Mouse (Mus musculus) neural tube, embryonic 13.5 days (tissue): ENCODE measurements at regions not wholly inside any gene's neighbourhood (a gene's known extent, or its start where the extent isn't known, plus 50 kb on each side); places are given as distances from the start of the nearest gene placed in this dataset.
"Not testable (repeated sequence)": the region's sequence is repeated elsewhere in the genome, so short reads cannot be mapped to it uniquely, and the experiment has no call there.

Experiments used
- ATAC-seq: fragments of 200-750 bp; cut with Nextera tagmentation; 2 replicates; pipeline ENCODE4 v1.8.0; 2017; ENCODE audit warnings: low read depth, mild to moderate bottlenecking, moderate TSS enrichment, moderate library complexity
- H3K27ac ChIP-seq: fragments of 300-500 bp; sonication (generic); replicated peaks from 2 replicates; pipeline ENCODE4 v1.5.1; 2015; ENCODE audit warnings: moderate library complexity, mild to moderate bottlenecking, inconsistent platforms
- H3K27me3 ChIP-seq: fragments of 300-500 bp; sonication (generic); 2 replicates; pipeline ENCODE4 v1.6.1; 2015; ENCODE audit warnings: mild to moderate bottlenecking, inconsistent platforms
- H3K36me3 ChIP-seq: fragments of 300-500 bp; sonication (generic); 2 replicates; pipeline ENCODE4 v1.6.1; 2015; ENCODE audit warnings: mild to moderate bottlenecking, inconsistent platforms
- H3K4me1 ChIP-seq: fragments of 300-500 bp; sonication (generic); replicated peaks from 2 replicates; pipeline ENCODE4 v1.6.1; 2015; ENCODE audit warnings: inconsistent platforms
- H3K4me2 ChIP-seq: fragments of 300-500 bp; sonication (generic); 2 replicates; pipeline ENCODE4 v1.6.1; 2015; ENCODE audit warnings: inconsistent platforms, mild to moderate bottlenecking, moderate library complexity
- H3K4me3 ChIP-seq: fragments of 300-500 bp; sonication (generic); 2 replicates; pipeline ENCODE4 v1.5.1; 2015; ENCODE audit warnings: mild to moderate bottlenecking, inconsistent platforms
- H3K9ac ChIP-seq: fragments of 300-500 bp; sonication (generic); 2 replicates; pipeline ENCODE4 v1.6.1; 2015; ENCODE audit warnings: moderate library complexity, mild to moderate bottlenecking, inconsistent platforms
- H3K9me3 ChIP-seq: fragments of 300-500 bp; sonication (generic); 2 replicates; pipeline ENCODE4 v1.6.1; 2016; ENCODE audit warnings: inconsistent platforms
- WGBS: fragments of 180-500 bp; shearing (Covaris S2); methylation state at CpG from one replicate; pipeline ENCODE4 v1.1.7; 2015; 5-methylcytosine and 5-hydroxymethylcytosine counted together

DNA sequence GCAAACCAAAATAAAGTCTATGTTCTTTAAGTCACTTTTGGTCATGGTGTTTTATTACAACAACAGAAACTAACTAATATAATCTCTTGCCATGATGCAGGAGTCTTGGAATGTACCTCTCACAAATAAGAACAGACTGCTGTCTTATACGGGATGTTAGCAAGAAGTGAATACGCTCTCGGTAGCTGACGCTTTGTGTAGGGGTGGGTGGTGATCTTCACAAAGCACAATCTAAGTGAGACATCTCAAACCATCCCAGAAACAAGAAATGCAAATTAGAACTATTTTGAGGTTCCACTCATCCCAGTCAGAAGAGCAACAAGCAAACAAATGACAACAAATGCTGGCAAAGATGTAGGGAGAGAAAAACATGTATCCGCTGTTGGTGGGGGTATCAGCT, 339.7 kb upstream of the Clnk start:
- Histone ChIP-seq H3K27me3 (no peaks in the 10 kb centered on the region), H3K36me3 (no peaks in the 10 kb centered on the region), H3K9ac (no peak overlapping the region), H3K4me3 (no peak overlapping the region), H3K9me3 (no peaks in the 10 kb centered on the region), H3K27ac (no peak overlapping the region), H3K4me2 (no peak overlapping the region), H3K4me1 (0 out of 2 replicates have a peak, but pooled peaks cover 3% of the 10 kb centered on the region)
- WGBS = 91% methylated on average over 5 of the region's 5 CpGs
- ATAC-seq = no peak

DNA sequence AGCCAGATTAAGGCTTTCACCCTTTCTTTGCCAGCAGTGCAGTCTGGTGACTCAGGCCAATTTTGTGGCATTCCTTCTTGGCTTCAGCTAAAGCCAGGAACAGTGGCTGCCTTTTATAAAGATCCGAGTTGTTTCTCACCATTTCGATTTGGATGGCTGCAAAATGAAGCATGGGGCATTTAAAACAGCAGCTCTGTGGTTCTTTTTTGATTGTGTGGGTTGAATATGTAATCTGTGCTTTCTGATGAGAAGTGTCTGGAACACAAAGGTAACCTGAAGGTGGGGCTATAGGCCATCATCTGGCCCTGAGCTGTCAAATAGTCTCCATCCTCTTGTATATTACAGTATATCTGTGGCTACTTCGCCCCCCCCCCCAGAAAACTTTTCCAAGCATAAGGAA, 338.4 kb upstream of the Clnk start:
- no peak overlapping the region for H3K4me2 ChIP-seq
- H3K9ac ChIP-seq = no peak overlapping the region
- H3K27ac ChIP-seq = no peak overlapping the region
- no peak for ATAC-seq
- H3K9me3 ChIP-seq = no peaks in the 10 kb centered on the region
- 72% methylated on average over 3 of the region's 3 CpGs for WGBS
- H3K4me3 ChIP-seq = no peak overlapping the region
- H3K36me3 ChIP-seq = no peaks in the 10 kb centered on the region
- 0 out of 2 replicates have a peak, but pooled peaks cover 3% of the 10 kb centered on the region for H3K4me1 ChIP-seq
- no peaks in the 10 kb centered on the region for H3K27me3 ChIP-seq

DNA sequence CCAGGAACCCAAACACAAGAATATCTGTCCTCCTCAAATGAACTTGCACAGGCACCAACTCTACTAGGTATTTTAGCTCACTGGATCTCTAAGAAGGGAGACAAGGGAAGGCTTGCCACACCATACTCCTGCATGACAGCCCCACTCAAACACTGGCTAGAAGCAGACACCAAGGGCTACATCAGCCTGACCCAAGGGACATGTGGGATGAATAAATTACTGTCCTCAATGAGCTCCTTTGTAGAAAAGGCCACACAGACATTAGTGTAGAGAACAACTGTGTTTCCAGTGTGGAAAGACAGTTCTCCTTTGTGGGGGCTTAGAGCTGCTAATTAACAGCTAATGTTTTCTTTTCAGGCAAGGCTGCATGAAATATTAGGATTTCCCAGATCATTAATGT, 335.9 kb upstream of the Clnk start:
- Histone ChIP-seq H3K27ac (no peak overlapping the region), H3K4me1 (0 out of 2 replicates have a peak, but pooled peaks cover 3% of the 10 kb centered on the region), H3K4me2 (no peak overlapping the region), H3K9me3 (no peaks in the 10 kb centered on the region), H3K9ac (no peak overlapping the region), H3K27me3 (no peaks in the 10 kb centered on the region), H3K36me3 (no peaks in the 10 kb centered on the region), H3K4me3 (no peak overlapping the region)
- ATAC-seq = no peak

DNA sequence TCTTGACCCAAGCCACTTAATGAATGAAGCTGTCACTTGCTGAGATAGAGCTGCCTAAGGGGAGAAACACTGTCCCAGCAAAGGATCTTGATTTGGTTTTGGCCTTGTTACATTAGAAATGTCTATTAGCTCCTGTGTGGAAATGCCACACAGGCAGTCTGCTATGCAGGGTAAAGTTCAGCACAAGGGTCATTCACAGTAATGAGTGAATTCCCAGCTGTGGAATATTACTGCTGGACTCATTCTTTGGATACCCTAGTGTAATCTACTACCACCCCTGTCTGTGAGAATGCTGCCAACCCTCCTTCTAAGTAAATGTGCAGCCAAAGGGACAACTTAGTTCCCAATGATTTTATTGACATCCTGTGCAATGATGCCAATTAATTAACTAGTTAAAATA, 322.2 kb upstream of the Clnk start:
- H3K9ac ChIP-seq = no peak overlapping the region
- H3K9me3 ChIP-seq = no peaks in the 10 kb centered on the region
- H3K27ac ChIP-seq = no peak overlapping the region
- H3K4me2 ChIP-seq = no peak overlapping the region
- no peak overlapping the region for H3K4me3 ChIP-seq
- H3K4me1 ChIP-seq = no peaks in the 10 kb centered on the region
- H3K36me3 ChIP-seq = no peaks in the 10 kb centered on the region
- H3K27me3 ChIP-seq = no peaks in the 10 kb centered on the region
- no peak for ATAC-seq

DNA sequence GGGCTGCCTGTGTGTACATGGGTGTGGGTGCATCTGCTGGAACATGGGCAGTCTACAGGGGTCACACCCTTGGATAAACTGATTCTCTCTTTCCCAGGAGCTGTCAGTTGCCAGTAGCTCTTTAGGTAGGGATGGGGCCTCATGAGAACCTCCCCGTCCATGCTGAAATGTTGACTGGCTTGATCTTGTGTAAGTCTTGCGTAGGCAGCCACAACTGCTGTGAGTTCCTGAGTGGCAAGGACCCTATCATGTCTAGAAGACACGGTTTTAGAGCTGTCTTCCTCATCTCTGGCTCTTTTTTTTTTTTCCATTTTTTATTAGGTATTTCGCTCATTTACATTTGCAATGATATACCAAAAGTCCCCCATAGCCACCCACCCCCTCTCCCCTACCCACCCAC, 314.5 kb upstream of the Clnk start:
- H3K4me3 ChIP-seq, ATAC-seq, H3K9ac ChIP-seq, H3K9me3 ChIP-seq, H3K27me3 ChIP-seq, H3K4me2 ChIP-seq, H3K27ac ChIP-seq, H3K36me3 ChIP-seq, H3K4me1 ChIP-seq: not testable (repeated sequence)
- 84% methylated on average over 2 of the region's 4 CpGs for WGBS

DNA sequence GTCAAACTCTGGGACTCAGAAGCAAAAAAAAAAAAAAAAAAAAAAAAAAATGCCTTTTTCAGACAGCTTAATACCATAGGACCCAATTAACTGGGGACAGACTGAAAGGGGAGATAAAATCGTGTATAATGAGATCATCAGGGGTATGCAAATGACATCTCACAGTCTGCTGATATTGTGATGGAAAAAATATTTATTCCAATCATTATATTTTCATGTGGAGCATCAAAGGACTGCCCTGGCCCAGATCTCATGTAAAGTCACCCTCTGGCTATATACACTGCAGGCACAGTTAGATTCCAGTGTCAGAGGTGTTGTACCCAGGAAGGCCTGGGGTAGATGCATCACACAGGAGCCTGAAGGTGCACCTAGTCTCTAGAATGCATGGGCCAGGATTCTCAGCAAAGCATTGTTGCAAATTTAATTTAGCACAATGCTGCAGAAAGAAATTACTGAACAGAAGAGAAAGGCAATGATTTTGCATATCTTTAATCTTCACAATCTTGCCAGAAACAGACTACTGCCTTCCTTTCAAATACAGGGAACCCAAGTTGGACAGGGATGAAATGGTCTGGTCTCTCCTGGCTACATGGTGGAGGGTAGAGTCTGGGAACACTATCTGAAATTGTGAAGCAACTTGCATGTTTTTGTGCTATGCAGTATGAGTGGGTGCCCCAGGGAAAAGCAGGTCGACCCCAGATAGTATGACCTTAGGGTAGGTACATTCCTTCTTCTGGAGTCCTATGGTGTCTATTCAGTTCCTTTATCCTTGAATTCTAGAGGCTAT, 305.2 kb upstream of the Clnk start:
- no peaks in the 10 kb centered on the region for H3K4me1 ChIP-seq
- no peak for ATAC-seq
- no peaks in the 10 kb centered on the region for H3K36me3 ChIP-seq
- H3K27me3 ChIP-seq = no peaks in the 10 kb centered on the region
- H3K27ac ChIP-seq = no peak overlapping the region
- H3K4me3 ChIP-seq = no peak overlapping the region
- no peaks in the 10 kb centered on the region for H3K9me3 ChIP-seq
- 80% methylated on average over 2 of the region's 2 CpGs for WGBS
- H3K4me2 ChIP-seq = no peak overlapping the region
- no peak overlapping the region for H3K9ac ChIP-seq

DNA sequence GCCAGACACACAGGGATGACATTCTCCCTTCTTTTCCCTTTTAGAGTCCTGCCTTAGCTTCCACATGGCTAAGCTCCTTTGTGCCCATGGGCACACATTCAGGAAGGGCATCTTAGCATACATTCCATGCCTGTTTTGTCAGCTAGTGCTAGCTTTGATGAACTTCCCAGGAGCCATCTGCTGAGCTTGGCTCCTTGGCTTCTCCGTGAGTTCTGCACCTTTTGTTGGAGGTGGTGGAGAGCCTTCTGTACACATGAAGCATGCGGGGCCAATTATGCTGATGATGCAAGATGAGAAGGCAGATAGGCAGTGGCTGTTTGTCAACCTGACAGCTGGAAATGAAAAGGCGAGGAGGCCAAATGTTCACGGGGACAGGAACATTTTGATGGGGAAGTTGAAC, 304.4 kb upstream of the Clnk start:
- no peak overlapping the region for H3K4me2 ChIP-seq
- H3K4me3 ChIP-seq = no peak overlapping the region
- H3K36me3 ChIP-seq = no peaks in the 10 kb centered on the region
- ATAC-seq = no peak
- no peak overlapping the region for H3K9ac ChIP-seq
- H3K27ac ChIP-seq = no peak overlapping the region
- 29% methylated on average over 4 of the region's 4 CpGs for WGBS
- H3K9me3 ChIP-seq = no peaks in the 10 kb centered on the region
- no peaks in the 10 kb centered on the region for H3K27me3 ChIP-seq
- H3K4me1 ChIP-seq = no peaks in the 10 kb centered on the region

DNA sequence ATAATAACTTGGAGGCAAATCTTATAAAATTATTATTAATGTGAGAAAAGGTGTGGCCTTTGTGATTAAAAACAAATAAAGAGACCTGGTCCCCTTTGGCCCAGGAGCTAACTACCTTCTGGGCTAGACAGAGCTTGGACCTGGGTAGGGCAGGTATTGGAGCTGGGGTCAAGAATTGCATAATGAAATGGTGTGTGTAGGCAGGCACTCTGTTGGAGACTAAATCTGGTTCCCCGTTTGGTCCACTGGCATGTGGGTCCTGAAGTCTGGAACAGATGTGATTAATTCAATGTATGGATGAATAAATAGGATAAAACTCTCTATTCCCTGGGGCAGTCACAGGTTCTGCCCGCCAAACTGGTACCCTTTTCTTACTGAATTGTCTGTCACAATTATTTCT, 301.3 kb upstream of the Clnk start:
- WGBS = 48% methylated on average over 2 of the region's 2 CpGs
- no peak overlapping the region for H3K9ac ChIP-seq
- no peak overlapping the region for H3K4me2 ChIP-seq
- no peak overlapping the region for H3K27ac ChIP-seq
- no peak overlapping the region for H3K4me3 ChIP-seq
- H3K36me3 ChIP-seq = no peaks in the 10 kb centered on the region
- H3K27me3 ChIP-seq = no peaks in the 10 kb centered on the region
- H3K4me1 ChIP-seq = no peaks in the 10 kb centered on the region
- H3K9me3 ChIP-seq = no peaks in the 10 kb centered on the region
- ATAC-seq = no peak

DNA sequence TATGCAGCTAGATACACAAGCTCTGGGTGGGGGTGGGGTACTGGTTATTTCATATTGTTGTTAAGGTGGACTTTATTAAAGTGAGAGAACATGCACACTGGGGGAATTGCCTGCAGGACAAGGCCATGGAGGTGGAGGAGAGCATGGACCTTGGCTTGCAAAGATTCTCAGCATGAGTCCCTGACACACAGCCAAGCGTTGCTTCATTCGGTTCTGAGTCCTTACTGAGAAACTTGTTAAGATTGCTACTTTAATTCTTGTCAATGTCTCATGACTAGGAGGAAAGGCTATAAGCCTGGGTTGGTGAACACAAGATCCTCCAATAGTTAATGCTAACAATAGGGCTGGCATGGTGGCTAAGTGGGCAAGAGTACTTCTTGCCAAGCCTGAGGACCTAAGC, 300.3 kb upstream of the Clnk start:
- Histone ChIP-seq H3K4me3 (no peak overlapping the region), H3K4me1 (no peaks in the 10 kb centered on the region), H3K27ac (no peak overlapping the region), H3K9ac (no peak overlapping the region), H3K36me3 (no peaks in the 10 kb centered on the region), H3K4me2 (no peak overlapping the region), H3K27me3 (no peaks in the 10 kb centered on the region), H3K9me3 (no peaks in the 10 kb centered on the region)
- no peak for ATAC-seq
- WGBS = 89% methylated on average over 2 of the region's 2 CpGs

DNA sequence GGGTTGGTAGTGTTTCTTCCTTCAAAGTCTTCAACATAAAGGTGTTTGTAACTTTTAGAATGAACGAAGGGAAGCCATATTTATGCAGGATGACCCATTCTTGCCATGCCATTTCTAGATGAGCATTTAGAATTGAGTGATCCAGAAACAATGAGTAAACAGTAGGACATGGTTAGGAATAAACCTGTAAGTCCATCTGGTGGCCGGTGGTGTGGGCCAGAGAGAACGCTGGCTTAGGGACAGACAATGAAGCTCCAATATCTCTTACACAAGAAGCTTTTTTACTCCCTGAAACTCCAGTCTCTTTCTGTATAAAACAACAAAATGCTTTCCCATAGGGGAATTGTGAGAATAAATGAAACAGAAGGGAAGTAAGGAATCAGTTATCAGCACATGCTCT, 296.9 kb upstream of the Clnk start:
- H3K27ac ChIP-seq = no peak overlapping the region
- no peaks in the 10 kb centered on the region for H3K9me3 ChIP-seq
- no peaks in the 10 kb centered on the region for H3K4me1 ChIP-seq
- no peak overlapping the region for H3K4me3 ChIP-seq
- 94% methylated on average over 3 of the region's 3 CpGs for WGBS
- H3K9ac ChIP-seq = no peak overlapping the region
- no peak for ATAC-seq
- no peak overlapping the region for H3K4me2 ChIP-seq
- no peaks in the 10 kb centered on the region for H3K27me3 ChIP-seq
- H3K36me3 ChIP-seq = no peaks in the 10 kb centered on the region

DNA sequence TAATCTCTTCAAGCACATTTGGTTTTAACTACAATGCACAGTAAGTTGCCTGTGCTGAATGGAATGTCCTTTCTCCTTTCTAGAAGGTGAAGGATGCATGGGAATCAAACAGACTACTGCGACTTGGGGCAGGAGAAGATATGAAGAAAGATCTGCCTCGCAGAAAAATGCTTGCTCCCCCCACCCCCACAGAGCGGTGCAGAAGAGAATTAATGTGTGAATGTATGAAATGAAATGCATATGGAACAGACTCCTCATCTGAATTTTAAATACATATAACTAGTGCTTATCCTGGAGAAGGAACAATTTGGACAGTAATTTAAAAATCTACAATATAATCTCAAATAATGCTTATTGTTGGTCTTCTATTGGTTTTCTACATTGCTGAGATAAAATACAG, 283.0 kb upstream of the Clnk start:
- H3K4me1 ChIP-seq = no peaks in the 10 kb centered on the region
- WGBS = 90% methylated on average over 3 of the region's 3 CpGs
- no peaks in the 10 kb centered on the region for H3K27me3 ChIP-seq
- H3K9me3 ChIP-seq = no peaks in the 10 kb centered on the region
- H3K36me3 ChIP-seq = no peaks in the 10 kb centered on the region
- no peak overlapping the region for H3K9ac ChIP-seq
- H3K27ac ChIP-seq = no peak overlapping the region
- no peak overlapping the region for H3K4me3 ChIP-seq
- no peak overlapping the region for H3K4me2 ChIP-seq
- no peak for ATAC-seq

DNA sequence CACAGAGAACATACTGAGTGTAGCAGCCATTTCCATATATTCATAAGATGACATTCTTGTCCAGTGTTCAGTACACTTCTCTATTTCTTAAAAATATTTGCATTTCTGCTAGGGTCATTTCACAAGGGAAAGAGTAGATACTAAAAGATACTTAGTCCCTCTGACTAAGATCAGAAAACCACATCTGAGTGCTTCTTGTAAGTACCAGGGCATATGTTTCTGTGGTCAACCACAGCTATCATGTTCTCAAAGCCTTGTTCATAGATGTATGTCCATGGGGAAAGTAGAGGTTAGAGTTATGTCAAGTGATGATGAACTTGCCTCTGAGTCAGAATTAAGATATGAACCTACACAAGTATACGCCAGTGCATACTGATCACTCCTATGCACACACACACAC, 279.2 kb upstream of the Clnk start:
- H3K4me3 ChIP-seq = no peak overlapping the region
- H3K27me3 ChIP-seq = no peaks in the 10 kb centered on the region
- H3K27ac ChIP-seq = no peak overlapping the region
- no peak for ATAC-seq
- H3K9ac ChIP-seq = no peak overlapping the region
- H3K4me1 ChIP-seq = no peaks in the 10 kb centered on the region
- no peak overlapping the region for H3K4me2 ChIP-seq
- H3K36me3 ChIP-seq = no peaks in the 10 kb centered on the region
- no peaks in the 10 kb centered on the region for H3K9me3 ChIP-seq
- WGBS = 95% methylated on average over 1 of the region's 1 CpGs

DNA sequence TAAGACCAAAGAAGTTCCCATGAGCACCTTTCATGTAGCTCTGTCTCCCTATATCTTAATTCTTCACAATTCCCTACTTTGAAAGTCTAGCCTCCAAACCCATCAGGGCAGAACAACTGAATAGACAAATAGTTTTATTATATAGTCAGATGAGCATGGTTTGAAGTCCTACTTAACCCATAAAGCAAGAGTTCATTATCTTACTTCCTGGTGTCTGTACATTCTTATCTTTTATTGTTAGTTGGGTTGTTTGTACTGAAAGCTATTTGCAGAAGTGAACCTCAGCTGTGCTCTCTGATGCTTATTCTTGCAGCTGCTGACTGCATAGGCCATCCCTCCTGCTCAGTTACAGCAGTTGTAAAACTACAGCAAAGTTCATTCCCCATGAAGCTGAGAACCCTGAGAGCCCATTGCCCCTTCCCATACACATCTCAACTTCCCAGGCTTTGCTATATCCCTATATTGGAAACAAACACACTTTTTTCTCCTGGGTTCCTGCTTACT, 276.7 kb upstream of the Clnk start:
- H3K27me3 ChIP-seq = no peaks in the 10 kb centered on the region
- H3K36me3 ChIP-seq = no peaks in the 10 kb centered on the region
- ATAC-seq = no peak
- H3K9ac ChIP-seq = no peak overlapping the region
- H3K4me3 ChIP-seq = no peak overlapping the region
- H3K27ac ChIP-seq = no peak overlapping the region
- no peak overlapping the region for H3K4me2 ChIP-seq
- H3K9me3 ChIP-seq = no peaks in the 10 kb centered on the region
- H3K4me1 ChIP-seq = no peaks in the 10 kb centered on the region
